Mouse (Mus musculus) layer of hippocampus, postnatal 10 days (tissue): Measurements from ENCODE around the gene 1700037H04Rik. TPM values are rescaled to one million over a fixed set of nuclear protein-coding genes. Genes with fewer than 3 reads are reported as not detected.
A peak's percentile ranks its signal among the peaks of the same experiment; 100 is the strongest.

Experiments used
- DNase-seq, 2 experiments: peaks; one replicate each; pipeline ENCODE4 v3.0.0; 2021; ENCODE audit warnings: low spot score in 2 of 2
- total RNA-seq, 2 experiments: library from RNA; stranded (reverse); gene quantifications; 2 replicates each; pipeline ENCODE4 v1.2.3; 2021

Gene 1700037H04Rik
- total RNA-seq, 2 experiments from 2014 or later = 64.4 to 70.0 TPM

DNA sequence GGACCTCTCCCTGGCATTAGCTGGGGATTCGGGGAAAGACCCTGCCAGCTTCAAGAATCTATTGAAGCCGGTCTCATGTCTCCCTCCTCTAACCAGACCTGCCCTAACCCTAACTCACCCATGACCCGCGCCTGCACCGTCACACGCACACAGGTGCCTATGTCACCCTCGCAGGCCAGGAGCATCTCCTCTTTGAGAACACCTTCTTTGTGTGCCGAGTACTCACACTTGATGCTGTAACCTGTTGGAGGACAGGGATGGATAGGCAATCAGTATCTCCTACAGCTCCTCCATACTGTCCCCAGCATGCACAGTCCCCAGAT, 12.9 kb downstream of the 1700037H04Rik start:
- no peak for DNase-seq

DNA sequence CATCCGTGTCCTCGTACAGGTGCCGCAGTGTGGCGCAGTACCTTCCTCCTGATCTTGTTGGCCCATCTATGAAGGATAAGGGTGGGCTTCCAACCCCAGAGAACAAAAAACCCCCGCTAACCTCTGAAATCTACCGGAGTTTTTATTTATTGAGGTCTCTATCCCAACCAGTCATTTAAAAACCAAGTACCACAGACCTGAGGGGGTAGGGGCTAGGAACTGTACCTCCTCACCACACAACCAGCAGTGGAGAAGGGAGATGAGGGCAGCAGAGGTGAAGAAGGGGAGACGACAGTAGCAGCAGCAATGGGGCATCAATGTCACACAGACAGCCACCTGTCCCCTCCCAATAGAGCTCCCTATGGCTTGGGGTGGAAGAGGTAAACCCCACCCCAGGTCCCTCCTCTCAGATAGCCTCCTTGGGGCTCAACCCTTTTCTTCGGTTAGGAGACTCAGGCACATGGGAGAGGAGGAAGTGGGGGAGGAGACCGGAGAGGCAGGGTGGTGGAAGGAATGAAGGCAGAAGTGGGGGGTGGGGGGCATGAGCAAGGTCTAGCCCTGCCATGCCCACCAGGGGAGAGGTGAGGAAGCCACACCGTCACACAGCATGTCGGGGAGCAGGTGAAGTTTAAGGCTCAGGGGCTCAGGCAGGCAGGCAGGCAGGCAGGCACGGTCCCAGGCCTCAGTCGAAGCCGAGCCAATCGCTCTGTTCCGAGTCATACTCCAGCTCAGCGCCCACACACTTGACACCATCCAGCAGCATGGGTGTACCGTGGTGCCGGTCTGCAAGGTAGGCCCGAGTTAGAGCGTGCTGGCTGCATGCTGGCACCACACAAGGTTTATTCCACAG, 13.5 kb downstream of the 1700037H04Rik start:
- DNase-seq = no peak

DNA sequence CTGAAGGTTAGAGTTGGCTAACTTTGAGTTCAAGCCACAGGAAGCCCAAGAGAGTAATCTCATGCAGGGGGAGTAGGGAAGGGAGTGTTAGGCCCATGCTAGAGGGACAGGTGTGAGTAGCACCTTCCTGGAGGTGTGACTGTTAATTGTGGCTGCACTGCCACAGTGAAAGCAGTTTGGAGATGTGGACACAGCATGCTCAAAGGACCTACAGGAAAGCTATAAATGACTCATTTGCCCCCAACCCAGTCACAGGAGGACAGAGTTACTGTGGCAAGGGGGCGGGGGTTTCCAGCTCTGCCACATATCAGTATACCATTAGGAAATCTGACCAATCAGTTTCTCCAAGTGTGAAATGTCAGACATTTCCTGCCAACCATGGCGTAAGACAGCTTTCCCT, 14.3 kb downstream of the 1700037H04Rik start:
- no peak for DNase-seq

DNA sequence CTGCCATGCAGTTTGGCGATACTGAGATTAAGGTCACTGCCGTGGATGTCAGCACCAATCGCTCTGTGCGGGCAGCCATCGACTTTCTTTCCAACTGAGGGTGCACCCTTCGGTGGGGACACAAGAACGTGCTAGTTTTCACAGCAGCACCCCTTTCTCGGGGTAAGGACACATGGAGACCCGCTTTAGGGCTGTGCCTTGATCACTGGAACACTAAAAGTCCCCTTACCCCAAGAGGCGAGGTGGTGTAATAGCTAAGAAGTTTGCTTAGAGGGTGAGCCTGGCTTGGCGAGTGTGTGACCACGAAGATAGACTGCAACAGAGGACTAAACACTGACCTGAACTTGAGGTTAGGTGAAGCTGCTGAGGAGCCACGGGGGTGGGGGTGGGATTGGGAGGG, 14.8 kb downstream of the 1700037H04Rik start:
- DNase-seq = no peak

DNA sequence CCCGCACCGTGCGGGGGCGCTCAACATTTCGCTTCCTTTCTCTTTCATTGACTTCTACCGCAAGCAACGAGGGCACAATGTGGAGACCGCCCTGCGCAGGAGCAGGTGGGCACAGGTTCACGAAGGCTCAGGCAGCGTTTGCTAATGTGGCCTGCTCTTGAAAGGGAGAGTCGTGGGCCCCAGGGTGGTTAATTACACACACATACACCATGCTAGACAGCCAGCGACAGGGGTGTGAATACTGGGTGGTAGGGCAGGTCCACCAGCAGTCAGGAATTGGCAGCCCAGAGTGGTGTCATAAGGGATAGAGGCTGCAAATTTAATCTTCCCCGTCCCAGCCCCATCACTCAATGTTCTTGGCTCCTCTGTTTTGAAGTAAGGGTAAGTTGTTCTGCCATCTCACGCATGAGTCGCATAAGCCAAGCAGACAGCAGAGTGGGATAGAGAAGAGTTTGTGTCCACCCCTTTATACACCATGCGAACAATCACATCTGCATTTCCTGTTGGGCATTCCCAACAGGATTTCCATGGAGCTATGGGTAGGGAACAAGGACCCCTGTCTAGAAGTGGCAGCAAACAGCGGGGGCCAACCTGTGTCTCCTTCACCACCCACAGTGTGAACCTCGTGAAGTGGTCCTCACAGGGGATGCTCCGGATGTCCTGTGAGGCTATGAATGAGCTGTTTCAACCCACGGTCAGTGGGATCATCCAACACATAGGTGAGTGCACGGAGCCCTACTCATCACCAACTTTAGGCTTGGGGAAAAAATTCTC, 16.7 kb downstream of the 1700037H04Rik start:
- DNase-seq = no peak

DNA sequence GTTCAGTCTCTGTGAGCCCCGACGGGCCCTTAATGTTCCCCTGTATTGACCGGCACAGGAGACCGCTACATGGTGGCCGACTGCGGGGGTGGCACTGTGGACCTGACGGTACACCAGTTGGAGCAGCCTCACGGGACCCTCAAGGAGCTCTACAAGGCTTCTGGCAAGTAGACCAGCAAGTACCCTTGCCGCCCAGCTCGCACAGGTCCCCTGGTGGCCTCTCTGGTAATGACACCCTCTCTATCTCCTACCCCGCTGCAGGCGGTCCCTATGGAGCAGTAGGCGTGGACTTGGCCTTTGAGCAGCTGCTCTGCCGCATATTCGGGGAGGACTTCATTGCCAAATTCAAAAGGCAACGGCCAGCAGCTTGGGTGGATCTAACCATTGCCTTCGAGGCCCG, 17.3 kb downstream of the 1700037H04Rik start:
- peak; percentile 66 to 74 for DNase-seq

DNA sequence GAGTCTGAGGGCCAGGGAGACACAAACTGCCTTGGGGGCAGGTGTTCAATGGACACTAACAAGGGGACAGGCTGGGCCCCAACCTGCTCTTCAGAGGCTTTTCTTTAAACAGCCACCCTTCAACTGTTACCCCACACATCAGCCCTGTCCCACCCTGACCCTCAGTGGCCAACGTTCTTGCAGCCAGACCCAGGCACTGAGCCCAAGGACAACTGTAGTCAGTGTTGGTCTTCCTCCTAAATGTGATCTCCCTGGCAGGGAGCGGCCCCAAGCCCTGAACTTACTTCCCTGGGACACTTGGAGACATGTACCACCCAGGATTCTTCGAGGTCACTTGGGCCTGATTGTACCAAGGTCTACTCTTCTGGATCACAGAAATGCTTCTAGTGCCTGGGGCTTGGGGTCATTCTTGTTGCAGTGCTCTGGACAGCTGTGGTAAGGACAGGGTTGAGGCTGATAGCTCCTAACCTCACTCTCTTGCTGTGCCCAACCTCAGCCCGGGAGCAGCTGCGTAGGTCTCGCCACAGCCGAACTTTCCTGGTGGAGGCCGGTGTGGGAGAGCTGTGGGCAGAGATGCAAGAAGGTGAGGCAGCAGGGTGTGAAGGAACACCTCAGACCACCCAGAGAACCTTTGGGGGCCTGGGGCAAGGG, 18.4 kb downstream of the 1700037H04Rik start:
- no peak for DNase-seq

DNA sequence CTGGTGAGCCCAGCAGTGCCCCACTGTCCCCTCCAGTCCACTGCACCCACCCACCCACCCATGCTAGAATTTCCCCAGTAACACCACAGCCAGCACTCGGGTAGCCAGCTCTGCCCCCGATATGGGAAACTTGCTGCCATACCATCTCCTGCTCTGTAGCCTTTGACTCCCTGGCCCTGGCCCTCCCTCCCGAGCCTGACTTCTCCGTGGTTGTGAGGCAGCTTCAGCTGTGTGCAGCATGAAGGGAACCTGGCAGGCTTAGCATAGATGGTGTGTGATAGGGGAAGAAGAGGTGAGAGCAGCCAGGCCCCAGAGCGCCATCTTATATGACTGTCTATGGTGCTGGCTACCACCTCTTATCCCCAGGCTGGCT, 19.4 kb downstream of the 1700037H04Rik start:
- DNase-seq = no peak

DNA sequence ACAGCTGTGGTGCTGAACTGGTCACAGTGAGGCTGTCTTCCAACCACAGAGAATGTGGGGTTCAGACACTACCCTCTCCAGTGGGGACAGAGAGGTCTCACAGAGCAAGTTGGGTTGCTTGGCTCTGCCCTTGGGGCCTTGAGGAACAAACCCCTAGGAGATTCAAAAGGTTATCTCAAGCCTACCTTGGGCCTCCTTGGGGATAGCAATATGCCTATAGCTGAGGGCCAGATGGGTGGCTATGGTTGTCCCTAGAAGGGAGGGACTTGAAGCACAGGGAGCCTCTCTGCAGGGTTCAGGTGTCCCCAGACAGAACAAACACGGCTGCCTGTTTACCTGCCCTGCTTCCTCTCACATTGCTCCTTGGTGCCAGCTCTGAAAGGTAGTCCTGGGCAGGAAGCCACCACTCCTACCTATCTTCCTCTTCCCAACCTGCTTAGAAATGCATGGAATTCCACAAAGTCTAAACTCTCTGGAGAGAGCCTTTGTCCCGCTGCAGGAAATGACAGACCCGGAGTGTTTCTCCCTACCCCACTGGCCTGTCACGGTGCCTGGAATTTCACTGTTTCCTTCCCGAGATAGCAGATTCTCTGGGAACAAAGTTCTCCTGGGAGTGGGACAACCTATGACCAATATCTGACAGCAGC, 19.9 kb downstream of the 1700037H04Rik start:
- DNase-seq = no peak

DNA sequence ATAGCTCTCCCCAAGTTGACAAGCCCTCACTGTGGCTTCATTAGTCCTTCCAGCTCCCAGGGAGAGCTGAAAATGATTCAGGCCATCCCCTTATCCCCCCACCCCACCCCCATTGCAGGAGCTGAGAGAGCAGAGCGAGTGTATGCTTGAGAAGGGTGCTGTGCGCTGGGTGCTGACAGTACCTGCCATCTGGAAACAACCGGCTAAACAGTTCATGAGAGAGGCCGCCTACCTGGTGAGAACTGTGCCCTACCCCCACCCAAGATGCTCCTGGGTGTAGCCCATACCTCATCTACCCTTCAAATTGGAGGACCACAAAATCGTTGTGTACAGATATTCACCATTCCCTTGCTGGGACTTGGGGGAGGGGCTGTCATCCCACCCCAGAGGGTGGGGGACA, 20.6 kb downstream of the 1700037H04Rik start:
- no peak for DNase-seq

DNA sequence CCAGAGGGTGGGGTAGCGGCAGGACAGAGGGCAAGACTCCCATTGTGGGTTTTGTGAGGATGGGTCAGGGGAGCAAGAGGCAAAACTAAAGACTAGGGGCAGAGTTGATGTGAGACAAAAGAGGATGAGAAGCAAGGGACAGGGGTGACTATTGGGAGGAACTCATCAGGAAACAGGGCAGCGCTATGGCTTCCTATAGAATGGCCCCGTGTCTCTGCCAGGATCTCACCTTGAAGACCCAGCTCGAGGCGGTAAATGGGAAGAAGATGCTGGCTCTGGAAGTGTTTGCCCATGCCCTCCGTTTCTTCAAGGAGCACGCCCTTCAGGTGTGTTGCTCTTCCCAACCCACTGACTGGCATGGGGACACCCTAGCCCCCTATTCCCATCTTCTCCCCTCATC, 21.1 kb downstream of the 1700037H04Rik start:
- no peak for DNase-seq

DNA sequence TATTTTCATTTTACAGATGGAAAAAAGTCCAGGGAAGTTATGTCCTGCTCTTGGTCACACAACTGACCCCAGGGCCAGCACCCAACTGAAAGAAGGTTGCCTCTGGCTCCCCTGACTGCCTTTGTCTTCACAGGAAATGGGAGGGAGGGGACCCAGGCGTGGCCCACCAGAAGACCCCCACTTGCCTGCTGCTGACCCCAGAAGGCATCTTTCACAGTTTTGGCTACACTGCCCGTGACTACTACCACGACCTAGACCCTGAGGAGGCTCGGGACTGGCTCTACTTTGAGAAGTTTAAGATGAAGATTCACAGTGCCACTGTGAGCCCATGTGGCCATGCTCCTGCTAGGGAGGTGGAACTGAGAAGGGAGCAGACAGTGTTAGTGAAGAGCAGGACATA, 21.6 kb downstream of the 1700037H04Rik start:
- no peak for DNase-seq

DNA sequence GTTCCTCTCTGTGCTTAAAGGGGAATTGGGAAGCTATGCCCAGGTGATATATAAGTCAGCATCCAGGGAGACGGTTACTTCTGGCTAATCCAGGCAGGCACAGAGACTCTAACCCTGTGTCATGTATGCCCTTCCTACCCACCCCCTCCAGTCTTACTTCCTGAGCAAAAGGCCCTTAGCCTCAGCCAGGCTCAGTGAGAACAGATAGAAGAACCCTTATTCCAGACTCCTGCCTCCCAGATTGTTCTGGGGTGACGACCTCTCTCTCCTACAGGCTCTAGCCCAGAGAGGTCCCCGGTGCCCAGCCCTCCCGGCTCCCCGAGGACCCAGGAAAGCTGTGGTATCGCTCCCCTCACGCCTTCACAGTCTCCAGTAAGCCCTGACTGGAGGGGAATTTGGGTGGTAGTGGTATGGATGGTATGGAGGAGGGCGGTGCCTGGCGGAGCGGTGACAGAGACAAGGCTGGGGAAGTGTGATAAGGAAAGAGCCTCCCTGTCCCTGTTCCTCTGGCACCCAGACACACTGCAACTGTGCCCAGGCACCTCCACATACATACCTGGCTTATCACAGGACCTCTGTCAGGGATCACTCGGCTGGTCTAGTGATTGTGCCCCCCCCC, 24.3 kb downstream of the 1700037H04Rik start:
- DNase-seq = peak; percentile 0 to 5

DNA sequence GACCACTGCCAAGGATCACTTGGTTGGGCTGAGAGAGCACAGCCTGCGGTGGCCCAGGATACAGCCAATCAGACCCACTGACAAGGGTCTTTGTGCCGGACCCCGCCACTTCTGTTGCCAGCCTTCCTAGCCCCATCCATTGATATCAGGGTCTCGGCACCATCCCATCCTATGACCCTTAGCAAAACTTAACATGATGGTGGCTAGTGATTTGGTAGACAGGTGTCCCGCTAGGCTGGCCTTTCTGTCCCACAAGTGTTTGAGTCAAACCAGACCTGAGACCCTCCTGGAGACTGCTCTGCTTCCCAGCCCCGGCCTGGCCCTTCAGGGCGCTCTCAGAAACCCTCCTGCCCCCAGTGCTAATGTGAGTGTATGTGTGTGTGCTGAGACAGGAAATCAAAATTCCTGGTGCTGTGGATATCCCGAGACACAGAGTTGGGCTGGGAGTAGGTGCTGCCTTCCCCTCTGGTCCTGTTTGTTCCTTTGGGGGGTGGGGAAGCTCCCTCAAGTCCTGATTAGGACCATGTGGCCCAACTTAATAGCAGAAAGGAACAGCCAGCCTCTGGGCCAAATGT, 25.0 kb downstream of the 1700037H04Rik start:
- DNase-seq = peak; percentile 1 to 4

DNA sequence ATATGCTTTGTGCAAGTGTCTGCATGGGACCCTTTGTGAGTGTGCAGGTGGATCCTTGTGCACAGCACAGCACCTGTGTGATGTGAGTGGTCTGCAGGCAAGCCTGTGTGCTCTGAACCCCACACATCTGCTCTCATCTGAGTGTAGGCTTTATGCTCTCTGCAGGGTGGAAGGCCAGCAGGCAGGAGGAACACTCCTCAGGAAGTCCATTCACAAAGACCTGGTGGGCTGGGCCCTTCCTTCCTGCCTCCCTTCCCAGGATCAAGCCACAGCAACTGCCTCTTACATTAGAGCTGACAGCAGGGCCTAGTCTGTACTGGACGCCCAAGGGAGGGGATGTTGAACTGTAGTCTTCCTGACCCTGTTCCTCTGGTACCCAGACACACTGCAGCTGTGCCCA, 25.5 kb downstream of the 1700037H04Rik start:
- DNase-seq = peak; percentile 2 to 7

DNA sequence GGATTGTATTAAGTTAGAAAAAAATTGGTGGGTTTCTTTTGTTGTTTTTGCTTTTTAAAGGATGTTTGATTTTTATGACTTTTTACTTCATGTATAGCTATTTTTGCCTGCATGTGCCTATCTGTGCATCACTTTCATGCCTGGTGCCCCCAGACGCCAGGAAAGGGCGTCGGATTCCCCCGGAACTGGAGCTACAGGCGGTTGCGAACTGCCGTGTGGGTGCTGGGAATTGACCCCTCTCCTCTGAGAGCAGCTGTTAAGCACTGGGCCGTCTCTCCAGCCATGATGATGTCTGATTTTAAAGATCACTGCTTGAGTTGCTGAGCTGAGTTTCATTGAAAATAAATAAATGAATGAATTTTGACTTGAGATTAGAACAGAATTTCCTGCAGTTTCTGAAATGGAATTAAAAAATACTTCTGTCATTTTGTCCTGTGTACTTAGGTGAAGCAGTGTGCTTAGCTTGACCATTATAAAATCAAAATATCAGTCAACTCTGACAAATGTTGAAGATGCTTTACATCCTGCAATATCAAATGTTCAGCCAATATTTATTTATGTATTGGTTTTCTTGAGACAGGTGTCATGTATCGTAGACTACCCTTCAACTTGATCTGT, 26.8 kb downstream of the 1700037H04Rik start, which contains the start of gene Gm11037:
Gene Gm11037, plus strand, starts transcription at position 568 of the 618 bp plus-strand sequence.
- peak in 1 of 2 experiments; percentile 0 for DNase-seq

DNA sequence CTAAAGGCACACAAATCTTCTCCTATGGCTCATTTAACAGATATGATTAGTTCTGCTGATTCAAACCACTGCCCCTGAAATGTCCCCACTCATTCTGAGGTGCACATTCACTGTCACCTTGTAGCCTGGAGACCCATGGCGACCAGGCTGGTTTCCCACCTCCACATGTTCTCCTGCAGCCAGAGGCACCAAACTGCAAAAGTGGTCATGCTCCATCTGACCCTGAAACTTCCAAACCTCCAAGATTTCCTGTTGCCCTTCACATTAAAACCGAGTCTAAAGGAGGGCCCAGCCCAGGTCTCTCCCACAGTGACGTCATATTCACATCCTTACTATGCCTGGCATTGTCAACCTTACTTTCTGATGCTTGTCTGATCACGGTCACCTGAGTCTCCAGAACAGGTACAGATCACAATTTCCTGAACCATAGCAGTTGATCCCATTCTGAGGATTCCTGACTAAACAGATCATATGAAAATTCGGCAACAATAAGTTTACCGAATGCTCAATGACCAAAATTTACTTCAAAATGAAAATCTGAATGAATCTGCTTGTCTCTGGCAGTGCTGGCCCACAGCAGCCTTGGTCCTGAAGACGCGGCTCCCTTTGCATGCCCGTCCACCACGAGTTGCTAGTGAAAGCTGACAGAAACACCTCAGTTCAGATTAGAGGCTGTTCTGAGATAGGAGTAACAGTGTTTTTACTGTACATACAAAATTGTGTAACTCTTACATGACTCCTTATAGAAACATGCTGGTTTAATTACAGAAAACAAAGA, 27.6 kb downstream of the 1700037H04Rik start:
- DNase-seq = peak in 1 of 2 experiments; percentile 0

DNA sequence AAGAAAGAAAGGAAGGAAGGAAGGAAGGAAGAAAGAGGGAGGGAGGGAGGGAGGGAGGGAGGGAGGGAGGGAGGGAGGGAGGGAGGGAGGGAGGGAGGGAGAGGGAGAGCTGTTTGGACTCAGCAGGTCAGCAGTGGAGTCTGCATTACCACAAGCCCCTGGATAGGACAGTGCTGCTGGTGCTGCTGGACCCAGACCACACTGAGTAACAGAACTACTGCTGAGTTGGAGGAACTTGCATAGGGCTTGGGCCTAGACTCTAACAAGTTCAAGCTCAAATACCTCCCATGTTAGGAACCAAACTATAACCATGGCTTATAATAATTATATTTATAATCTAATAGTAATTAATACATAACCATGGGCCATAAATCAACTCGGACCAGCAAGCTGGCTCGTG, 29.0 kb downstream of the 1700037H04Rik start:
- no peak for DNase-seq

DNA sequence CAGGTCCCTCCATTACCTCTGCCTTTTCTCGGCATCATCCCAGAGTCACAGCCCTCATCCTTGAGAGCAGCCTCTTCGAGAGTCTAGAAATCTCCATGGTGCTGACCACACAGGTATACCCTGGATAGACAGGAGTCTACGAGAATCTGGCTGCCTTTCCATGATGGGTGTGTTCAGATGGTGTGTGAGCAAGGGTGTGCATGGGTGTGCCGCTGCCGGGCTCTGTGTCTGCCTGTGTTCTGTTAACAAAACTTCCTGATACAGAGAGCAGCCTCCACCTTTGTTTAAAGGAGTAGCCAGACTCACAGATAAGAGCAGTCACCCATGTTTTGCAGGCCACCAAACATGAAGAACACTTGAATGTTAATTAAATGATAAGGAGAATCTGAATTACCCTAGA, 30.0 kb downstream of the 1700037H04Rik start:
- DNase-seq = no peak
